Mouse (Mus musculus) hindlimb bud, embryonic 11.5 days (tissue): ENCODE measurements around the gene Srms.

Experiments used
- DNase-seq: peaks from one replicate; pipeline ENCODE4 v3.0.0-alpha.2; 2012; ENCODE audit warnings: low read depth, low spot score; ENCODE audit errors: extremely low spot score

The Srms gene

DNA sequence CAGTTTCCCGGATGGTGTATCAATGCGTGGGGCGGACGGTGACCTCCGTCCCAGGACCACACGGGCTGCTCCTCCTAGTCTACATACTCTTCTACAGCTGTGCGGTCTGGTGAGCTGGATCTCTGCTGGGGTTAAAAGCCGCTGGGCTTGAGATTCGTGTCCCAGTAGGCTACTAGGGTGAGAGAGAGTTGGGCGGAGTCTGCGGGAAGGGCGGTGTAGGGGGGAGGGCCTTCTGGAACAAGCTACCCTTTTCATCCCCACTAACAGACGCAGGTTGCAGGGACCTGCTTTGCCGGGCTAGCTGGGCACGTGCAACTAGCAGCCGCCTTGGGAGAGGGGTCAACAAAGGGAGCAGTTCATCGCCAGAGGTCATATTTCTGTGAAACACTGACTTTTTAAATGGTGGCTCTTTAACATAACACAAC lies at the start of gene Srms:
Gene Srms, minus strand, starts transcription at position 165 of the 425 bp plus-strand sequence.
- no peak for DNase-seq

DNA sequence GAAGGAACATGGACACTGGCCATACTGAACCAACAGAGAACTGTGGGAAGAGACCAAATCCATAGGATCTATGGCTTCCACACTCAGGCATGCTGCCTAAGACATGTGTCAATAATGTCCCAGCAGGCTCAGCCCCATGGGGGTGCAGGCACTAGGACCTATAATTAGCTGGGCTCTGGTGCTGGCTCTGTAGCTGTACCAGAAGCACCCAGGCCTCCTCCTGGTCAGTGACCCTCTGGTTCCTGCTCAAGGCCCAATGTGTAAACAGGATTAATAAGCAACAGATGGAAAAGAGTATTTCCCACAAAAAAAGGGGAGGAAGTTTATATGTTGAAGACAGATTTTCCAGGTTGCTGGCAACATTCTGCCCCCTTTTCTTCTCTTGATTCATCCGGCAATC lies 40.3 kb upstream of the Srms start:
- DNase-seq: no peak

DNA sequence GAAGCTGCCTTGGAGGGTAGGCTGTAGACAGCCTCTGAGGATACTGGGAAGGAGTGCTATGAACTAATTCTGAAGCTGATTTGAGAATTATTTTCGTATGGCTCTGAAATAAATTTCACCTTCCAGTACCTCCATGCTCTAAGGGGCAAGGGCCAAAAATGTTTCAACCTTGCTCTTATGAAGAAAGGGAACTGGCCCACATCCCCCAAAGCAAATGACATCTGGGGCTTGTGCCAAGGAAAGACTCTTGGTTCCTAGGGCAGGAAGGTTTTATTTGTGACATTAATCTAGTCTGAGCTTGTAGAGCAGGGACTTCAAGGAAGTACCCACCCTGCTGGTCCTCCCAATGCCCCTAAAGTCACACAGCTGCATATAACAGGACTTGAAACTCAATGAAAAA lies 38.9 kb upstream of the Srms start:
- DNase-seq: no peak

DNA sequence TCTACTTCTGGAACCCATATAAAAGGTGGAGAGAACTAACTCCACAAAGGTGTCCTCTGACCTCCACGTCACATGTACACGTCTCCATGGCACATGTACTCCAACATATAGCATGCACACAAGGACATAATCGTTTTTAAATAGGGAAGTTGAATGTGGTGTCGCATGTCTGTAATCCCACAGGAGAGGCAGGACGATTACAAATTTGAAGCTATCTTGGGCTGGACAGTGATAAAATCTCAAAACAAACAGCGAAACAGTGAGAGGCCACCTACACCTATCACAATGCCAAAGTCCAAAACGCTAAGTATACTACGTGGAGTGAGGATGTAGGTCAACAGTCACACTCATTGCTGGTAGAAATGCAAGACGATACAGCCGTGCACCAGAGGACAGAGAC lies 36.2 kb upstream of the Srms start:
- DNase-seq: no peak

DNA sequence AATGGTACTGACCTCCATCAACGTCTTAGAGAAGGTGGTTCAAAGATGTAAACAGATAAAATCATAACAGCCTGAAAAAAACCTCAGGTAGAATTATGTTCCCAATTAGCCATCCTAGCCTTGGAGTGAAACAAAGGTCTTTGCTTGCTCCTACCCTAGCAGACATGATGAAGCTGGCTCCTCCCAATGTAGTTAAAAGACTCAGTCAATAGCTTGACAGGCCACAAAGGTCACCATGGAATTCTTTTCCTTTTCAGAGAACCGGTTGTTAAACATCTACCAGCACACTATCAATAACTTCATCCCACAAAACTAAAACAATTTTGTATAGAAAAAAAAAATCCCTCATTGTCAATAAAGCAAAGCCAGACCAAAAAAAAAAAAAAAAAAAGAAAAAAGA lies 32.0 kb upstream of the Srms start:
- no peak for DNase-seq

DNA sequence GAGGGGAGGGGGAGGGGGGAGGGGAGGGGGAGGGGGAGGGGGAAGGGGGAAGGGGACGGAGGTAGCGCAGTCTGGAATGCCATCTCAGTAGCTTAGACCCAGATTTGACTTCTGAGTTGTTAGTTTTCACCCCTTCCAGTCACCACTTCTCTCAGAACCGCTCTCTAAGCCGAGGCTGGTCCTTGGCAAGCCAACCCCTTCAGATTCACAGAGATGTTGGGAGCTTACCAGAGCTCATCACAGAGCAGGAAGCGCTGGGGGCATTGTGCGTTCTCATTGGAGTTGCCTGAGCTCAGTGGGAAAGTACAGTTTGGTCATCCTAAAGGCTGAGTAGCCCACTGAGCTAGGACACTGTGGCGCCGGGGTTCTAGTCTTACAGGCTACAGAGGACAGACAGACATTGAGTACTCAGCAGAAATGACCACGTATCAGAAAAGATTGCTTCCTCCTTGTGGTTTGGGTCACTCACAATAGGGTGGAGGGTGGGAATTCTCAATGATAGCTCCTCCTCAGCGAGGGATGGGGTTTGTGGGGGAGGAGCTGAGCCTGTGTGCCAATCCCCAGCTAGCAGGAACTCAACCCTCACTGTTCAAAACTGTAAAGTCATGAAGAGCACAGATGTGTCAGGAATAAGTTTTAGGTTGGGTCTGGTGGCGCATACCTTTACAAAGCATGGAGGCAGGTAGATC lies 30.9 kb upstream of the Srms start:
- no peak for DNase-seq

DNA sequence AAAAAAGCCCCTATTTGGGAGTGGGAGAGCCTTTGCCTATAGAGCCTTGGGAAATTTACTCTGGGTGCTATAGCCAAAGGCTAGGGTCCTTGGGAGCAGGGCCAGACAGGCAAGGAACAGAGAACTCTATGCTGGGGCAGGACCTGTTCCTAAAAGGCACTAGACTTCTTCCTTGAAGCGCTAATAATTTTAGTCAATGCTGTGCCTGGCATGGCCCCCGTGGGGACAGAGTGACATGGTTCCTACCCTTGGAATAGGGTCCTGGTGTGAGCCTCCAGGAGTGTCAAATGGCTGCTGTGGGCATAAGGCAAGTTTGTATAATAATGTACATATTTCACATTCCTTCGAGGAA lies 29.3 kb upstream of the Srms start:
- DNase-seq: no peak

DNA sequence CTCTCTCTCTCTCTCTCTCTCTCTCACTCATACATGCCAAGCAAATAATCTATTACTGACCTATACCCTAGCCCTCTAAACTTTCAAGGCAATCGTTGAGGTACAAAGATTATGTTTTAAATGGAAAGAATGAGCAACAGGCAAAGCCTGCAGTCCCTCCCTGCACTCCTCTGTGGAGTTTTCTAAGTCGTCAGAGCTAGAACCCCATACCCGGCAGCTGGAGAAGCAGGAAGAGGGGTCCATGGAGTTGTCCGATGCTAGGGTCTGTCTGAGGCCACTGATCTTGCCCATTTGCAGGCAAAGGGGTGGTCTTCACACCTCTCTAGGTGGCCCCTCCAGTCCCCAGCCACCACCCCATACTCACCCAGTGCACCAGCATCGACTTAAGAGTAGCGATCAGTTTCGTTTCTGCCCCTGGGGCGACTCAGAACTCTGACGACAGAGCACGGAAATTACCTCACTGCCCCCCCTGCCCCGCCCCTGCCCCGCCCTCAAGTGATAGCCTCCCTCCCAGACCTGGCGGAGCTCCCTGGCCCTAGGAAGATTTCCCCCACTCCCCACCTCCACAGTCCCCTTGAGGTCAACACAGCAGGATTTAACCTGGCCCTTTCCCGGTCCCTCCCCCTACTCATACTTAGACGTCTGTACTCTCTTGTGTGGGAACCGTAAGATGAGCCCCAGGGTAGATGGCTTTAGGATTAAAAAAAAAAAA lies 28.8 kb upstream of the Srms start, which contains the start of gene Helz2:
Gene Helz2, minus strand, starts transcription at position 426 of the 712 bp plus-strand sequence.
- no peak for DNase-seq

DNA sequence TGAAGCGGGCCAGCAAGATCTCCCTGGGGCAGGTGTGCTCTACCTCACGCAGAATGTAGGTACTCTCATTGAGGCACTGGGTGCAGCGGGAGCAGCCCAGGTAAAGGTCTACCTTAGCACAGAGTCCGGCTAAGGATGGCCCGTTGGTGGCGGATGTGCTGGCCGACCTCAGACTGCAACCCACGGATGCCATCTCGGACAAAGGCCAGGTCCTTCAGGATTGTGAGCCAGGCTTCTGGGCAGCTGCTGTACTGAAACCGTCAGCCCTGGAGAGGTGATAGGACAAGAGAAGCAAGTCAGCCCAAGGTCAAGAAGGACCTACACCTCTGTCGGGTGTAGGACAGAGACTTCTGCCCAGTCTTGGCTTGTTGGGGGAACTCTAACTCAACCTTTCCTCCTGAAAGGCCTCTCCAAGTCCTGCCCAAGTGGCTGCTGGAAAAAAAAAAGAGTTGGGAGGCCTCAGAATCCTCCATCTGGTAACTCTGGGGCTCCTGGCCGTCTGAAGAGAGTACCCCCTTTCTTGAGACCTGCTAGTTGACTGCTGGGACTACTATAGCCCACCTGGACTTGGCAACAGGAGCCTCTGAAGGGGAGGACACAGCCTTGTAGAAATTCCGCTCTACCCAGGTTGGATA lies 27.9 kb upstream of the Srms start:
- DNase-seq: no peak

DNA sequence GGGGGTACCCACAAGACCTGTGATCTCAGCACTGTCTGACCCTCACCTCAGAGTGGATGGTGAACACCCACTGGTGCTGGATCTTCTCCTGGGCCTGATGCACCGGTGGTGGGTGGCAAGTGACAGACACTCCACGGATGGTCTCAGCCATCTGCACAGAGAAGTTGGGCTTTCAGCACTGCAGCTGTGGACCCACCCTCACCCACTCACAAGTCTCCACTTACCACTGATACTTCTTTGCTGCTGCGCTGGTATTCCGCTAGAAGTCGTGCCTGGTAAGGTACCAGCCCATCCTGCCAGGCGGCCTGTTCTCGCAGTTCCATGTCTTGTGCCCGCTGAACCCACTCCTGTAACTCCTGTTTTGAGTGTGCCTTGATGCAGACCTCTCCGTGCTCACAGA lies 26.3 kb upstream of the Srms start:
- no peak for DNase-seq

DNA sequence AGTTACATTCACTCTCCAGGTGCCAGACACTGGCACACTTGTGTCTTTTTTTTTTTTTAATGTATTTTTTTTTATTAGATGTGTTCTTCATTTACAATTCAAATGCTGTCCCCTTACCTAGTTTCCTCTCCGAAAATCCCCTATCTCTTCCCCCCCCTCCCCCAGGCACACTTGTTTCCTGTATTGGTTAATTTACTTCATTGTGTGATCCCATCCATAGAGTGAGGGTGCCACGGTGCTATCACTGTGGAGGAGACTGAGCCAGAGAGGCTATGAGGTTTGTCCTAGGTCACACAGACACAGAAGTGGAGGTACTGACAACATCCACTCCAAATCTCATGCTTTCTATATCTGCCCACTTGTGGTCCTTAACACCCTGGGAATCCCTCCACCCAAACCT lies 25.9 kb upstream of the Srms start:
- no peak for DNase-seq

DNA sequence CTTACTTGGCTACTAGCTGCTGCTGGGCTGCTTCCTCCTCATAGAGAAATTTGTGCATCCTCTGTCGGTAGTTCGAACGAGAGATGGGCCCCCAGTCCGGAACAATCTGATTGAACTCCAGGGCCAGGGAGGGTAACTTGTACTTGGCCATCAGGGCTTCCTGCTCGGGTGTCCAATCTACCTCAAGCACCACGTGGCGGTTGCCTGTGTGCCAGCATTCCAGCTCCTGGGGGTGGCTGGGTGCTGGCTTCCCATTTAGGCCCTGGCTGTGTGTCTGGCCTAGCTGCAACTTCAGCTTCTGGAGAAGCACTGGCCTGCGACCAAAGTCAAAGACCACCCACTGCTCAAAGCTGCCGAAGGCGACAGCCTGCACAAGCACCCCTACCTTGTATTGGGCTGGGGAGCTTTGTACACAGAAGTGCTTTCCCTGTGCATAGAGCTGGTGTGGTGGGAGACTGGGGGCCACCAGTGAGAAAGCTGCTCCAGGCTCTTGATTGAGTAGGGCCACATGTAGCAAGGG lies 25.2 kb upstream of the Srms start:
- no peak for DNase-seq

DNA sequence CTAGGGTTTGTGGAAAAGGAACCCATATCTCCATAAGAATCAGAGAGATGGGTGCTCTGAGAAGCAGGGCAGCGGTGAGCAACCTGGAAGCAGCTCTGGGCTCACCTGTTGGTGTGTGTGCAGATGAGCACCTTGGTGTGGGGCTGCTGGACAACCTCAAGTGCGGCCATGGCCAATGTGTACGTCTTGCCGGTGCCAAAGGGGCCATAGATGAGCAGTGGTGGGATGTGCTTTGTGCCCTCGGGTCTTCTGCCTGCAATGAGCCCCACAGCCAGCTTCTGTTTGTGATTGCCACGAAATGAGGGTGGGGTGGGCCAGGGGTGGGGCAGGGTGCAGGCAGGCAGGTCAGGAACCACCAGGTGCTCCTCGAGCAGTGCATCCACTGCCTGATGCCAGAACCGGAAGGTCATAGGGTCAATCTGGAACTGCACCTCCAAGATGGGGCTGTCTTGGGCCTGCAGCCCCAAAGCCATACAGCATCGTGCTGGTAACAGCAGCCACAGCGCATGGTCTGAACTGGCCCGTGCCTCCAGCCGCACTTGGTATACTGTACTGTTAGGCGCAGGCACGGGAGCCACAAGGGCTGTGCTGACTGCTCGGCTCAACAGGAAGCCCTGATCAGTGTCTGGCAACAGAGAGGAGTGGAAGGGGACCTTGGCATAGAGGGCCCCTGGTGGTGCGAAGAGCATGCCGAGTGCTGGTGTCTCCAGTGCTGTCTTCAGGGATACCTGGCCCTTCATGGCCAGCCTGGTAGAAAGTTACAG lies 24.4 kb upstream of the Srms start:
- no peak for DNase-seq

DNA sequence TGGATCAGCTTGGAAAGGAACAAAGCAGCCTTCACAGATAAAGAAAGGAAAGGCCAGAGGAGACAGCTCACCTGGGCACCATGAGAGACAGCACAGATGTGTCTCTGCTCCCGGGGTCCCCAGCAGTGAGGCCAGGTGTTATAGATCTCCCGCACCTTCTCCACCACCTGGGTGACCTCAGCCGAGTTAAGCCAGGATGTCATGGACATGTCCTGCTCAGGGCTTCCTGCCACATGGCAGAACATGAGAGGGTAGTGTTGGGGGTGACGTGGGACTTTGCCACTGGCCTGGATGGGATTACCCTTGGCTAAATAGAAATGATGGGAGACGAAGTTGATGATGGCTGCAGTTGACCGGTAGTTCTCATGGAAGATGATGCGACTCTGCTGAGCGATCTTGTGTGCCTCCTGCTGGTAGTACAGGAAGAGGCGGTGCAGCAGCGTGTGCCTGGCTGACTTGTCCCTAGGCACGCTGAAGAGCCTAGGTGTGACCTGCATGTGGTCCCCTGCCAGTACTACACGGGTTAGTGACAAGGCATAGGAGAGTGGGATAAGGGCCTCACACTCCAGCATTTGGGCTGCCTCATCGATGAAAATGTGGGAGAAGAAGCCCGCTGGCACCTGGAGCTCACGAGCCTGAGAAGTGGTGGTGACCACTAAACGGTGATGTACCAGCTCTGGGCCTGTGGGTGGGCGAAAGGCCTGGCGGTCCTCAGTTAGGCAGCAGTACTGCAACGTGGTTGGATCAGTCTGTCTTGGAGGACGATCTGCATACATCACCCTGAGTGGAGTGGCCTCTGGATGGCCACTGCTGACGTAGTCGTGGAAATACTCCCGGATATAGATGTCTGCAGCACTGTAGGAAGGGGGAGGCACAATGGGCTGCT lies 22.9 kb upstream of the Srms start:
- no peak for DNase-seq

DNA sequence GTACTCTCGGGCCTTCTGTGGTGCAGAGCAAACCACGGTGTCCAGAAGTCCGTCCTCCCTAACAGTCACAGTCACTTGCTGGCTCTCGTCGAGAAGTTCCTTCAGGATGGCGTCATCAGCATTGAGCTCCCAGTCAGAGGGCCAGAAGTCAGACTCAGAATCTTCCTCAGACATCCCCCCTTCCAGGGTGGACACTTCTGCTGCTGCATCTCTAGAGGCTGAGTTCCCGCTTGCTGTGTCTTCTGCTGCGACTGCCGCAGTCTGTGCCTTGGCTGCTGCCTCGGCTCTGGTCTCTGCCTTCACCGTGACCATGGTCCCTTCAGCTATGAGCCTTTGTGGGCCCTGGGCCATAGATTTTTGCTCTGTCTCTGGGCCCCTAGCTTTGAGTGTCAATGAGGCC lies 21.7 kb upstream of the Srms start:
- no peak for DNase-seq

DNA sequence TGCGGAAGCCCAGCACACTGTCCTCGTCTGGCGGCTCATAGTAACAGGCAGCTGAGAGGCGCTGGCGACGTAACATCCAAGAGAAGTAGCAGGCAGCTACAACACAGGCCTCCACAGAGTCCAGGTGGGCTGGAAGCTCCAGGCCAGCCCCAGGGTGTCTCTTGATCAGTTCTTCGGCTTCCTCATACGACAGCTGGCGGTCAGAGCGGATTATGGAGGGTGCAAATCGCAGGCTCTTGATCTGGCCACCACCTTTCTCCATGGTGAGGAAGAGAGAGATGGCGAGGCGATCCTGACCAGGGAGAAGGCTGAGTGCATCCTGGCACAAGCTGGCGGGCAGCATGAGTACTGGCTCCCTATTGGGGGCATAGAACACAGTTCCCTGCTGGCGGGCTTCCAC lies 20.5 kb upstream of the Srms start:
- no peak for DNase-seq

DNA sequence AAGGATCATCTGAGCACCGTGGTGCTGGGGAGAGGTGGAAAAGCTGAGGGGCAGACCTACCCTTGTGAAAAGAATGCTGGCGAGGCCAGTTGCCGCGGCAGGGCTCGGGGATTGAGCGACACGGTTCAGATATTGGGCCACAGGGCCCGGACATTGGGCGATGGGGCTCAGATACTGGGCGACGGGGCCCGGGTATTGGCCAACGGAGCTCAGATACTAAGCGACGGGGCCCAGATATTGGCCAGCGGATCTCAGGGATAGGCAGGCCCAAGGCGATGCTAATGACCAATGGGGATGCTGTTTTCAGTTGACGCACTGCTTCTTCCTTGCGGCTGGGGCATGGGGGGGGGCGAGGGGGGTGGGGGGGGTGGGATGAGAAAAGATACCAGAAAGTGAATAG lies 18.2 kb upstream of the Srms start:
- DNase-seq: no peak

DNA sequence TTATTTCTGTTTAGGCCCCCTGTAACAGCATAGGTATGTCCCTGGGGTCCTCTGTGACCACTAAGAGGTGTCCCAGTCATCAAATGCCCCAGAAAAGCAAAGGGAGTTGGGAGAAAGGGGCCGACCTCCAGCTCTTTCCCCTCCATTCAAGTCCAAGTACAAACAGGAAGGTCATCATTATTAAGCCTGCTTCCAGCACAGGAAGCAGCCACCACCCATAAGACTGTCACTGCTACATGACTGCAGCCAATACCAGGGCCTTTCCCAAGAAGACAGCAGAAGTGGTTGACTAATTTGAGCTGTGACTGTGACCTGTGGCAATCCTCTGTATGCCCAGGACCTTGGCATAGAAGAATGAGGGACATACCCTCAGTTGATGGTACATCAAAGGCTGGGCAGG lies 15.3 kb upstream of the Srms start:
- DNase-seq: no peak

DNA sequence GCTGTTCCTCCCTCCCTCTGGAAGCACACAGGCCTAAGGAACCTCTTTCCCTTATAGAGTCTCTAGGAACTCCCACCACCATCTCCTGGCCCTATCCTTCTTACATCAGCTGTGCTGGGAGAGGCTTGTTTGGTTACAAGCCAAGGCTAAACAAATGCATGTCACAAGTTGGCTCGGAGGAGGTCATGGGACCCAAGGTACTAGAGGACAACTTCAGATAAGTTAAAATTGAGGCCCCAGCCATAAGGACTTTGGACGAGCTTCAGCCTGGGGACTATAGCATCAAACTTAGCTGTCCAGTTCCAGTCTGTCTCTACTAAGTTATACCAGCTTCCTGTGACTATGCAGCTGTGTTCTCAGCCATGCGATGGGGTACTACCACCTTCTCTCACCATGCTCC lies 14.1 kb upstream of the Srms start:
- no peak for DNase-seq

DNA sequence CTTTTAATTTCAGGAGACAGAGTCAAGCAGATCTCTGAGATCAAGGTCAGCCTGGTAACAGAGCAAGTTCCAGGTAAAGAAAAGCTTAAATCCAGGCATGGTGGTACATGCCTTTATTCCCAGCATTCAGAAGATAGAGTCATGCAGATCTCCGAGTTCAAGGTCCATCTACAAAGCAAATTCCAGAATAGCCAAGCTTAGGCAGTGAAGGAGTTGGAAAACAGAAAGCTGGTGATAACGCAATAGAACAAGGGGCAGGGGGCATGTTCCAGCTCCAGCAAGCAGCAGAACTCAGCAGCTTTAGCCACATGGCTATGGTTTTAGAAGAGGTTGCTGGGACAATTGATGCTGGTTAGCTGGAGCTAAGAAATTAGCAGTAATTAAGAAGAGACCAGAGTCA lies 12.0 kb upstream of the Srms start:
- no peak for DNase-seq
